Mouse (Mus musculus): ENCODE measurements around the gene Trip10. TPM values are rescaled to one million over a fixed set of nuclear protein-coding genes. Genes with fewer than 3 reads are reported as not detected.

Trip10 gene
- polyA plus RNA-seq, 1 experiment, result 4.5 TPM

GRCm38 (mm10) chr17:57264972-57265945 lies 16.0 kb downstream of the Trip10 start:
- H3K4me1 ChIP-seq (ENCODE audit: control insufficient read depth, insufficient read depth, low read length), result peaks cover 10% of the 10 kb centered on the region
- H3K36me3 ChIP-seq (ENCODE audit: control insufficient read depth, insufficient read depth, low read length), result no peaks in the 10 kb centered on the region
- TF ChIP-seq CTCF (IDR thresholded peaks at IDR 0.05; ENCODE audit: control insufficient read depth, insufficient read depth, insufficient replicate concordance, low read depth, low read length), result no peak
- H3K27ac ChIP-seq (ENCODE audit: control insufficient read depth, insufficient read depth, low read depth, low read length), result no peak overlapping the region
- H3K4me3 ChIP-seq (ENCODE audit: control insufficient read depth, low read depth, low read length), result no peak overlapping the region
- no peaks in the 10 kb centered on the region for H3K27me3 ChIP-seq (ENCODE audit: control insufficient read depth, insufficient read depth, low read length)

GRCm38 (mm10) chr17:57267556-57268126 lies 18.4 kb downstream of the Trip10 start:
- Histone ChIP-seq H3K4me1 (ENCODE audit: control insufficient read depth, insufficient read depth, low read length) (peaks cover 5% of the 10 kb centered on the region; the same call in 1 of the 2 replicates), H3K27me3 (ENCODE audit: control insufficient read depth, insufficient read depth, low read length) (no peaks in the 10 kb centered on the region), H3K4me3 (ENCODE audit: control insufficient read depth, low read depth, low read length) (no peak overlapping the region), H3K36me3 (ENCODE audit: control insufficient read depth, insufficient read depth, low read length) (no peaks in the 10 kb centered on the region), H3K27ac (ENCODE audit: control insufficient read depth, insufficient read depth, low read depth, low read length) (no peak overlapping the region)
- TF ChIP-seq POLR2A (IDR thresholded peaks at IDR 0.05; ENCODE audit: control insufficient read depth, low read depth, low read length) (no peak), CTCF (IDR thresholded peaks at IDR 0.05; ENCODE audit: control insufficient read depth, insufficient read depth, insufficient replicate concordance, low read depth, low read length) (no peak)

- no peaks in the 10 kb centered on the region for H3K27me3 ChIP-seq (ENCODE audit: control insufficient read depth, insufficient read depth, low read length)
- TF ChIP-seq CTCF (IDR thresholded peaks at IDR 0.05; ENCODE audit: control insufficient read depth, insufficient read depth, insufficient replicate concordance, low read depth, low read length), result no peak
- no peak for TF ChIP-seq POLR2A (IDR thresholded peaks at IDR 0.05; ENCODE audit: control insufficient read depth, low read depth, low read length)
- peaks cover 13% of the 10 kb centered on the region for H3K4me1 ChIP-seq (ENCODE audit: control insufficient read depth, insufficient read depth, low read length)
These were observed 22.0 kb downstream of the Trip10 start for GRCm38 (mm10) chr17:57271301-57271700.

GRCm38 (mm10) chr17:57273846-57274245 lies 24.6 kb downstream of the Trip10 start:
- TF ChIP-seq POLR2A (IDR thresholded peaks at IDR 0.05; ENCODE audit: control insufficient read depth, low read depth, low read length) (no peak), CTCF (IDR thresholded peaks at IDR 0.05; ENCODE audit: control insufficient read depth, insufficient read depth, insufficient replicate concordance, low read depth, low read length) (no peak)
- Histone ChIP-seq H3K27me3 (ENCODE audit: control insufficient read depth, insufficient read depth, low read length) (no peaks in the 10 kb centered on the region), H3K4me3 (ENCODE audit: control insufficient read depth, low read depth, low read length) (no peak overlapping the region), H3K27ac (ENCODE audit: control insufficient read depth, insufficient read depth, low read depth, low read length) (no peak overlapping the region), H3K4me1 (ENCODE audit: control insufficient read depth, insufficient read depth, low read length) (peaks cover 17% of the 10 kb centered on the region), H3K36me3 (ENCODE audit: control insufficient read depth, insufficient read depth, low read length) (no peaks in the 10 kb centered on the region)

More at GRCm38 (mm10) chr17:57271301-57271700, 22.0 kb downstream of the Trip10 start:
- H3K4me3 ChIP-seq (ENCODE audit: control insufficient read depth, low read depth, low read length), result no peak overlapping the region
- H3K36me3 ChIP-seq (ENCODE audit: control insufficient read depth, insufficient read depth, low read length), result no peaks in the 10 kb centered on the region
- no peak overlapping the region for H3K27ac ChIP-seq (ENCODE audit: control insufficient read depth, insufficient read depth, low read depth, low read length)

- no peak for TF ChIP-seq CTCF (IDR thresholded peaks at IDR 0.05; ENCODE audit: control insufficient read depth, insufficient read depth, insufficient replicate concordance, low read depth, low read length)
- TF ChIP-seq POLR2A (IDR thresholded peaks at IDR 0.05; ENCODE audit: control insufficient read depth, low read depth, low read length), result no peak
- no peak overlapping the region for H3K27ac ChIP-seq (ENCODE audit: control insufficient read depth, insufficient read depth, low read depth, low read length)
These were observed 25.4 kb downstream of the Trip10 start for GRCm38 (mm10) chr17:57274686-57275085.

GRCm38 (mm10) chr17:57275111-57275996 lies 26.1 kb downstream of the Trip10 start:
- peaks cover 21% of the 10 kb centered on the region for H3K4me1 ChIP-seq (ENCODE audit: control insufficient read depth, insufficient read depth, low read length)
- no peak for TF ChIP-seq POLR2A (IDR thresholded peaks at IDR 0.05; ENCODE audit: control insufficient read depth, low read depth, low read length)
- no peak for TF ChIP-seq CTCF (IDR thresholded peaks at IDR 0.05; ENCODE audit: control insufficient read depth, insufficient read depth, insufficient replicate concordance, low read depth, low read length)
- H3K27ac ChIP-seq (ENCODE audit: control insufficient read depth, insufficient read depth, low read depth, low read length), result peak overlapping the region; percentile 49
- peak overlapping the region; percentile 76 for H3K4me3 ChIP-seq (ENCODE audit: control insufficient read depth, low read depth, low read length)
- H3K36me3 ChIP-seq (ENCODE audit: control insufficient read depth, insufficient read depth, low read length), result no peaks in the 10 kb centered on the region
- H3K27me3 ChIP-seq (ENCODE audit: control insufficient read depth, insufficient read depth, low read length), result no peaks in the 10 kb centered on the region

More at GRCm38 (mm10) chr17:57274686-57275085, 25.4 kb downstream of the Trip10 start:
- Histone ChIP-seq H3K4me3 (ENCODE audit: control insufficient read depth, low read depth, low read length) (peak overlapping the region; percentile 76), H3K36me3 (ENCODE audit: control insufficient read depth, insufficient read depth, low read length) (no peaks in the 10 kb centered on the region), H3K27me3 (ENCODE audit: control insufficient read depth, insufficient read depth, low read length) (no peaks in the 10 kb centered on the region), H3K4me1 (ENCODE audit: control insufficient read depth, insufficient read depth, low read length) (peaks cover 21% of the 10 kb centered on the region)
